Mouse (Mus musculus): ENCODE data around the gene 2610528J11Rik. TPM values are rescaled to one million over a fixed set of nuclear protein-coding genes. Genes with fewer than 3 reads are reported as not detected.

2610528J11Rik gene
- polyA plus RNA-seq, 1 experiment from 2014 or later: 15.5 TPM

- no peak overlapping the region for H3K9ac ChIP-seq (ENCODE audit: low read depth, low read length)
- ATAC-seq (ENCODE audit: low FRiP score, low TSS enrichment): peak; percentile 86
- H3K4me3 ChIP-seq (ENCODE audit: low read length): no peak overlapping the region
- no peaks in the 10 kb centered on the region for H3K9me3 ChIP-seq (ENCODE audit: control insufficient read depth, low read length)
- H3K4me1 ChIP-seq (ENCODE audit: control insufficient read depth, insufficient read depth, low read length): peaks cover 8% of the 10 kb centered on the region
- H3K36me3 ChIP-seq (ENCODE audit: control insufficient read depth, insufficient read depth, low read length): no peaks in the 10 kb centered on the region
- no peak overlapping the region for H3K4me2 ChIP-seq (replicated peaks; ENCODE audit: low read depth, low read length)
- no peak overlapping the region; the same call in 1 of the 2 replicates for H3K27ac ChIP-seq (ENCODE audit: low read depth, low read length)
- 39% methylated on average over 3 of the region's 4 CpGs for WGBS
- H3K27me3 ChIP-seq (ENCODE audit: control insufficient read depth, insufficient read depth, low read length): no peaks in the 10 kb centered on the region
Observed at GRCm38 (mm10) chr4:118533156-118533555, 6.4 kb downstream of the 2610528J11Rik start.

- Histone ChIP-seq H3K36me3 (ENCODE audit: control insufficient read depth, insufficient read depth, low read length) (no peaks in the 10 kb centered on the region), H3K27ac (ENCODE audit: low read depth, low read length) (no peak overlapping the region), H3K4me2 (replicated peaks; ENCODE audit: low read depth, low read length) (no peak overlapping the region), H3K4me1 (ENCODE audit: control insufficient read depth, insufficient read depth, low read length) (peaks cover 8% of the 10 kb centered on the region), H3K27me3 (ENCODE audit: control insufficient read depth, insufficient read depth, low read length) (no peaks in the 10 kb centered on the region), H3K9me3 (ENCODE audit: control insufficient read depth, low read length) (no peaks in the 10 kb centered on the region), H3K9ac (ENCODE audit: low read depth, low read length) (no peak overlapping the region; the same call in 1 of the 2 replicates), H3K4me3 (ENCODE audit: low read length) (no peak overlapping the region)
- no peak for ATAC-seq (ENCODE audit: low FRiP score, low TSS enrichment)
- WGBS: 64% methylated on average over 7 of the region's 7 CpGs
Observed at GRCm38 (mm10) chr4:118533605-118534004, 6.8 kb downstream of the 2610528J11Rik start.

GRCm38 (mm10) chr4:118535610-118536009 lies 8.8 kb downstream of the 2610528J11Rik start:
- H3K36me3 ChIP-seq (ENCODE audit: control insufficient read depth, insufficient read depth, low read length): no peaks in the 10 kb centered on the region
- H3K27ac ChIP-seq (ENCODE audit: low read depth, low read length): no peak overlapping the region
- no peaks in the 10 kb centered on the region for H3K9me3 ChIP-seq (ENCODE audit: control insufficient read depth, low read length)
- WGBS: 69% methylated on average over 6 of the region's 6 CpGs
- H3K27me3 ChIP-seq (ENCODE audit: control insufficient read depth, insufficient read depth, low read length): no peaks in the 10 kb centered on the region
- H3K4me3 ChIP-seq (ENCODE audit: low read length): no peak overlapping the region
- H3K4me2 ChIP-seq (replicated peaks; ENCODE audit: low read depth, low read length): no peak overlapping the region
- no peak for ATAC-seq (ENCODE audit: low FRiP score, low TSS enrichment)
- H3K9ac ChIP-seq (ENCODE audit: low read depth, low read length): no peak overlapping the region
- peaks cover 8% of the 10 kb centered on the region for H3K4me1 ChIP-seq (ENCODE audit: control insufficient read depth, insufficient read depth, low read length)

- no peak overlapping the region for H3K27ac ChIP-seq (ENCODE audit: low read depth, low read length)
- no peaks in the 10 kb centered on the region for H3K27me3 ChIP-seq (ENCODE audit: control insufficient read depth, insufficient read depth, low read length)
- H3K9me3 ChIP-seq (ENCODE audit: control insufficient read depth, low read length): no peaks in the 10 kb centered on the region
- no peak overlapping the region for H3K9ac ChIP-seq (ENCODE audit: low read depth, low read length)
- H3K36me3 ChIP-seq (ENCODE audit: control insufficient read depth, insufficient read depth, low read length): no peaks in the 10 kb centered on the region
- no peak for ATAC-seq (ENCODE audit: low FRiP score, low TSS enrichment)
- 45% methylated on average over 6 of the region's 6 CpGs for WGBS
- no peak overlapping the region for H3K4me2 ChIP-seq (replicated peaks; ENCODE audit: low read depth, low read length)
- H3K4me1 ChIP-seq (ENCODE audit: control insufficient read depth, insufficient read depth, low read length): peaks cover 3% of the 10 kb centered on the region; the same call in 1 of the 2 replicates
- no peak overlapping the region for H3K4me3 ChIP-seq (ENCODE audit: low read length)
Observed at GRCm38 (mm10) chr4:118537801-118538200, 11.0 kb downstream of the 2610528J11Rik start.

GRCm38 (mm10) chr4:118539904-118540303 lies 13.1 kb downstream of the 2610528J11Rik start:
- Histone ChIP-seq H3K4me2 (replicated peaks; ENCODE audit: low read depth, low read length) (no peak overlapping the region), H3K27me3 (ENCODE audit: control insufficient read depth, insufficient read depth, low read length) (no peaks in the 10 kb centered on the region), H3K27ac (ENCODE audit: low read depth, low read length) (no peak overlapping the region), H3K36me3 (ENCODE audit: control insufficient read depth, insufficient read depth, low read length) (no peaks in the 10 kb centered on the region), H3K9me3 (ENCODE audit: control insufficient read depth, low read length) (no peaks in the 10 kb centered on the region), H3K9ac (ENCODE audit: low read depth, low read length) (no peak overlapping the region), H3K4me1 (ENCODE audit: control insufficient read depth, insufficient read depth, low read length) (0 out of 2 replicates have a peak, but pooled peaks cover 4% of the 10 kb centered on the region), H3K4me3 (ENCODE audit: low read length) (no peak overlapping the region)
- ATAC-seq (ENCODE audit: low FRiP score, low TSS enrichment): no peak
- WGBS: 17% methylated on average over 10 of the region's 10 CpGs

- H3K9ac ChIP-seq (ENCODE audit: low read depth, low read length): peak overlapping the region; percentile 18; the same call in 1 of the 2 replicates
- H3K27ac ChIP-seq (ENCODE audit: low read depth, low read length): no peak overlapping the region
- H3K9me3 ChIP-seq (ENCODE audit: control insufficient read depth, low read length): no peaks in the 10 kb centered on the region
- 0 out of 2 replicates have a peak, but pooled peaks cover 4% of the 10 kb centered on the region for H3K4me1 ChIP-seq (ENCODE audit: control insufficient read depth, insufficient read depth, low read length)
- H3K27me3 ChIP-seq (ENCODE audit: control insufficient read depth, insufficient read depth, low read length): no peaks in the 10 kb centered on the region
- H3K36me3 ChIP-seq (ENCODE audit: control insufficient read depth, insufficient read depth, low read length): no peaks in the 10 kb centered on the region
- H3K4me2 ChIP-seq (replicated peaks; ENCODE audit: low read depth, low read length): peak overlapping the region; percentile 53
- no peak for ATAC-seq (ENCODE audit: low FRiP score, low TSS enrichment)
- no peak overlapping the region; the same call in 1 of the 2 replicates for H3K4me3 ChIP-seq (ENCODE audit: low read length)
- WGBS: 63% methylated on average over 9 of the region's 9 CpGs
Observed at GRCm38 (mm10) chr4:118542510-118543157, 15.8 kb downstream of the 2610528J11Rik start.

GRCm38 (mm10) chr4:118543158-118543530 lies 16.3 kb downstream of the 2610528J11Rik start:
- H3K4me2 ChIP-seq (replicated peaks; ENCODE audit: low read depth, low read length): peak overlapping the region; percentile 53
- no peaks in the 10 kb centered on the region for H3K9me3 ChIP-seq (ENCODE audit: control insufficient read depth, low read length)
- peak overlapping the region; percentile 34 for H3K4me3 ChIP-seq (ENCODE audit: low read length)
- 0 out of 2 replicates have a peak, but pooled peaks cover 4% of the 10 kb centered on the region for H3K4me1 ChIP-seq (ENCODE audit: control insufficient read depth, insufficient read depth, low read length)
- ATAC-seq (ENCODE audit: low FRiP score, low TSS enrichment): no peak
- H3K36me3 ChIP-seq (ENCODE audit: control insufficient read depth, insufficient read depth, low read length): no peaks in the 10 kb centered on the region
- H3K9ac ChIP-seq (ENCODE audit: low read depth, low read length): peak overlapping the region; percentile 32; the same call in 1 of the 2 replicates
- H3K27me3 ChIP-seq (ENCODE audit: control insufficient read depth, insufficient read depth, low read length): no peaks in the 10 kb centered on the region
- WGBS: 17% methylated on average over 13 of the region's 13 CpGs
- peak overlapping the region; percentile 31; the same call in 1 of the 2 replicates for H3K27ac ChIP-seq (ENCODE audit: low read depth, low read length)

- peak; percentile 80 for ATAC-seq (ENCODE audit: low FRiP score, low TSS enrichment)
- H3K4me3 ChIP-seq (ENCODE audit: low read length): peak within 1 kb of the TSS; percentile 34
- peak within 1 kb of the TSS; percentile 53 for H3K4me2 ChIP-seq (replicated peaks; ENCODE audit: low read depth, low read length)
- peak within 1 kb of the TSS; percentile 38 for H3K27ac ChIP-seq (ENCODE audit: low read depth, low read length)
- H3K9me3 ChIP-seq (ENCODE audit: control insufficient read depth, low read length): no peaks in the 10 kb centered on the region
- 1% methylated on average over 24 of the region's 24 CpGs for WGBS
- no peaks in the 10 kb centered on the region for H3K27me3 ChIP-seq (ENCODE audit: control insufficient read depth, insufficient read depth, low read length)
- H3K36me3 ChIP-seq (ENCODE audit: control insufficient read depth, insufficient read depth, low read length): no peaks in the 10 kb centered on the region
- peak within 1 kb of the TSS; percentile 32; the same call in 1 of the 2 replicates for H3K9ac ChIP-seq (ENCODE audit: low read depth, low read length)
- H3K4me1 ChIP-seq (ENCODE audit: control insufficient read depth, insufficient read depth, low read length): 0 out of 2 replicates have a peak, but pooled peaks cover 4% of the 10 kb centered on the region
Observed at GRCm38 (mm10) chr4:118543592-118544260, 16.9 kb downstream of the 2610528J11Rik start, which contains the start of gene Tmem125. TSS of gene Tmem125 (minus strand) at chr4:118544044.
